Mouse (Mus musculus): ENCODE results near the gene Lamc1. TPM values are rescaled to one million over a fixed set of nuclear protein-coding genes. Genes with fewer than 3 reads are reported as not detected.
A peak's percentile ranks its signal among the peaks of the same experiment; 100 is the strongest.

The Lamc1 gene
- polyA plus RNA-seq, 1 experiment from 2014 or later = 126 TPM

GRCm38 (mm10) chr1:153267730-153268129 is 64.9 kb downstream of the Lamc1 start:
- H3K27ac ChIP-seq (ENCODE audit: low read length) = peak overlapping the region; percentile 95
- no peaks in the 10 kb centered on the region for H3K36me3 ChIP-seq (ENCODE audit: control insufficient read depth, insufficient read depth, low read length)
- no peak overlapping the region for H3K9ac ChIP-seq (ENCODE audit: low read length)
- ATAC-seq (ENCODE audit: low read depth) = no peak
- H3K9me3 ChIP-seq (ENCODE audit: control insufficient read depth, low read length) = no peaks in the 10 kb centered on the region
- H3K4me3 ChIP-seq (ENCODE audit: low read length) = no peak overlapping the region
- H3K4me1 ChIP-seq (replicated peaks; ENCODE audit: control insufficient read depth, insufficient read depth, low read length) = peaks cover 66% of the 10 kb centered on the region
- H3K4me2 ChIP-seq (ENCODE audit: low read depth, low read length) = no peak overlapping the region
- H3K27me3 ChIP-seq (ENCODE audit: control insufficient read depth, insufficient read depth, low read depth, low read length) = no peaks in the 10 kb centered on the region
- 69% methylated on average over 7 of the region's 7 CpGs for WGBS

GRCm38 (mm10) chr1:153266891-153267290 is 65.7 kb downstream of the Lamc1 start:
- ATAC-seq (ENCODE audit: low read depth) = no peak
- Histone ChIP-seq H3K27me3 (ENCODE audit: control insufficient read depth, insufficient read depth, low read depth, low read length) (no peaks in the 10 kb centered on the region), H3K36me3 (ENCODE audit: control insufficient read depth, insufficient read depth, low read length) (peaks cover 3% of the 10 kb centered on the region; the same call in 1 of the 2 replicates), H3K9ac (ENCODE audit: low read length) (no peak overlapping the region), H3K27ac (ENCODE audit: low read length) (peak overlapping the region; percentile 95), H3K4me3 (ENCODE audit: low read length) (no peak overlapping the region), H3K4me1 (replicated peaks; ENCODE audit: control insufficient read depth, insufficient read depth, low read length) (peaks cover 67% of the 10 kb centered on the region), H3K9me3 (ENCODE audit: control insufficient read depth, low read length) (no peaks in the 10 kb centered on the region), H3K4me2 (ENCODE audit: low read depth, low read length) (no peak overlapping the region)
- 18% methylated on average over 5 of the region's 5 CpGs for WGBS

GRCm38 (mm10) chr1:153265579-153265978 is 67.0 kb downstream of the Lamc1 start:
- H3K4me3 ChIP-seq (ENCODE audit: low read length) = no peak overlapping the region
- peak overlapping the region; percentile 95 for H3K27ac ChIP-seq (ENCODE audit: low read length)
- H3K9me3 ChIP-seq (ENCODE audit: control insufficient read depth, low read length) = no peaks in the 10 kb centered on the region
- WGBS = 32% methylated on average over 7 of the region's 7 CpGs
- H3K36me3 ChIP-seq (ENCODE audit: control insufficient read depth, insufficient read depth, low read length) = peaks cover 7% of the 10 kb centered on the region
- H3K9ac ChIP-seq (ENCODE audit: low read length) = peak overlapping the region; percentile 31; the same call in 1 of the 2 replicates
- peaks cover 67% of the 10 kb centered on the region for H3K4me1 ChIP-seq (replicated peaks; ENCODE audit: control insufficient read depth, insufficient read depth, low read length)
- H3K27me3 ChIP-seq (ENCODE audit: control insufficient read depth, insufficient read depth, low read depth, low read length) = no peaks in the 10 kb centered on the region
- peak; percentile 71 for ATAC-seq (ENCODE audit: low read depth)
- no peak overlapping the region for H3K4me2 ChIP-seq (ENCODE audit: low read depth, low read length)

GRCm38 (mm10) chr1:153265066-153265465 is 67.5 kb downstream of the Lamc1 start:
- ATAC-seq (ENCODE audit: low read depth) = peak; percentile 76

DNA sequence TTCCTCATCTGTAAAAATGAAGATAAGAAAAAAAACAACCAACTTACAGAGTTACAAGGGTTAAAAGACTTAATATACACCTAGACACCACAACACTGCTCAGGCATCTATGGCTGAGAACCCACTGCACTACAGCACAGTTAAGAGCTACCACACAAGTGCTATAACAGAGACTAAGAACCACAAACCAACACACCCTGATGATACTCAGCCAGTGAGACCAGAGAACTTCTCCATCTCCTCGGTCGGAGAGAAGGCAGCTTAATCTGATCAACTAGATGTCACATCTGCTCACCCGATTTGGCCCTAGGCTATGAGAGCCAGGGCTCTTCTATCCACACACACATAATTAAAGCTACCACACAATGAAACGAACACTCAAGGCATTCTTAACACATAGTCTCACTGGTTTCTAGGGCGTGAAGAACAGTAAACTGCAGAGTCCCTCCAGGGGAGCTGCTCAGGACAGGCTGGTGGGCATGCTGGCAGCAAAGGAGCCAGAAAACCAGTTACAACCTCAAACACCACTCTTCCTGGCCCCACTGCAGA is 72.8 kb downstream of the Lamc1 start:
- WGBS = 52% methylated on average over 5 of the region's 5 CpGs
- H3K4me3 ChIP-seq (ENCODE audit: low read length) = no peak overlapping the region
- H3K9me3 ChIP-seq (ENCODE audit: control insufficient read depth, low read length) = no peaks in the 10 kb centered on the region
- H3K27me3 ChIP-seq (ENCODE audit: control insufficient read depth, insufficient read depth, low read depth, low read length) = no peaks in the 10 kb centered on the region
- H3K9ac ChIP-seq (ENCODE audit: low read length) = peak overlapping the region; percentile 28; the same call in 1 of the 2 replicates
- H3K4me2 ChIP-seq (ENCODE audit: low read depth, low read length) = no peak overlapping the region
- H3K4me1 ChIP-seq (replicated peaks; ENCODE audit: control insufficient read depth, insufficient read depth, low read length) = peaks cover 33% of the 10 kb centered on the region
- ATAC-seq (ENCODE audit: low read depth) = peak; percentile 39; the same call in 1 of the 2 replicates
- H3K27ac ChIP-seq (ENCODE audit: low read length) = no peak overlapping the region; the same call in 1 of the 2 replicates
- peaks cover 15% of the 10 kb centered on the region for H3K36me3 ChIP-seq (ENCODE audit: control insufficient read depth, insufficient read depth, low read length)

More at GRCm38 (mm10) chr1:153265066-153265465, 67.5 kb downstream of the Lamc1 start:
- peak overlapping the region; percentile 95 for H3K27ac ChIP-seq (ENCODE audit: low read length)
- 5% methylated on average over 7 of the region's 7 CpGs for WGBS
- no peaks in the 10 kb centered on the region for H3K27me3 ChIP-seq (ENCODE audit: control insufficient read depth, insufficient read depth, low read depth, low read length)
- H3K4me1 ChIP-seq (replicated peaks; ENCODE audit: control insufficient read depth, insufficient read depth, low read length) = peaks cover 72% of the 10 kb centered on the region
- no peak overlapping the region for H3K4me3 ChIP-seq (ENCODE audit: low read length)
- H3K9ac ChIP-seq (ENCODE audit: low read length) = peak overlapping the region; percentile 49; the same call in 1 of the 2 replicates
- peaks cover 7% of the 10 kb centered on the region for H3K36me3 ChIP-seq (ENCODE audit: control insufficient read depth, insufficient read depth, low read length)
- no peaks in the 10 kb centered on the region for H3K9me3 ChIP-seq (ENCODE audit: control insufficient read depth, low read length)
- H3K4me2 ChIP-seq (ENCODE audit: low read depth, low read length) = peak overlapping the region; percentile 30; the same call in 1 of the 2 replicates

DNA sequence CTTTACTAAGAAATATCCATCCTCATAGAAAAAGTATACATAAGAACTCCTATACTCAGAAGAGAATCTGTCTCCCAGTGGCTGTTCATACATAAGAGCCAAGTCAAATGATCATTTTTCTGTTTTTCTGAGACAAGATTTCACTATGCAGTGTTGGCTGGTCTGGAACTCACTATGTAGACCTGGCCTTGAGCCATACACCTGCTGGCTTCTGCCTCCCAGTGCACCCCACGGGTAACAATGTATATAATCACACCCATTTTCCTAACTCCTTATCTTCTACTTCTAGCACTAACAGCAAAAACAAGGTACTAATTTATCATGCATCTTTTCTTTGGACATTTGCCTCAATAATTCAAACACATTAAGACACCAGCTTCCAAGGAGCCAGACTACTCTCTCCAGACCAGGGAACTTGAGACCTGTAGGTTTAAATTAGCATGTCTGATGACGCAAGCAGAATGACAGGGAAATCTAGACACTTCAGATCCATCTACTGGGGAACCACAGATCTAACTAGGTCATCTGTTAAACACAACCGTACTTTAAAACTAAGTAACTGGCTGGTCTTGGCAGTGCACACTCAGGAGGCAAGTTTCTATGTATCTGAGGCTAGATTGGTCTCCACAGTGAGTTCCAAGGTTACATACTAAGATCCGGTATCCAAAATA is 79.9 kb downstream of the Lamc1 start:
- 64% methylated on average over 4 of the region's 4 CpGs for WGBS
- no peak overlapping the region; the same call in 1 of the 2 replicates for H3K27ac ChIP-seq (ENCODE audit: low read length)

GRCm38 (mm10) chr1:153251590-153252206 is 80.9 kb downstream of the Lamc1 start:
- Histone ChIP-seq H3K9ac (ENCODE audit: low read length) (no peak overlapping the region), H3K4me2 (ENCODE audit: low read depth, low read length) (no peak overlapping the region), H3K27me3 (ENCODE audit: control insufficient read depth, insufficient read depth, low read depth, low read length) (no peaks in the 10 kb centered on the region), H3K4me1 (replicated peaks; ENCODE audit: control insufficient read depth, insufficient read depth, low read length) (peaks cover 6% of the 10 kb centered on the region; the same call in 1 of the 2 replicates), H3K36me3 (ENCODE audit: control insufficient read depth, insufficient read depth, low read length) (peaks cover 51% of the 10 kb centered on the region), H3K4me3 (ENCODE audit: low read length) (no peak overlapping the region), H3K27ac (ENCODE audit: low read length) (peak overlapping the region; percentile 72), H3K9me3 (ENCODE audit: control insufficient read depth, low read length) (no peaks in the 10 kb centered on the region)
- WGBS = 53% methylated on average over 12 of the region's 12 CpGs
- peak; percentile 84 for ATAC-seq (ENCODE audit: low read depth)

More for the DNA sequence above, 79.9 kb downstream of the Lamc1 start:
- no peak for ATAC-seq (ENCODE audit: low read depth)
- H3K9ac ChIP-seq (ENCODE audit: low read length) = no peak overlapping the region
- no peak overlapping the region for H3K4me2 ChIP-seq (ENCODE audit: low read depth, low read length)
- no peaks in the 10 kb centered on the region for H3K9me3 ChIP-seq (ENCODE audit: control insufficient read depth, low read length)
- H3K36me3 ChIP-seq (ENCODE audit: control insufficient read depth, insufficient read depth, low read length) = peaks cover 47% of the 10 kb centered on the region
- peaks cover 6% of the 10 kb centered on the region; the same call in 1 of the 2 replicates for H3K4me1 ChIP-seq (replicated peaks; ENCODE audit: control insufficient read depth, insufficient read depth, low read length)
- no peaks in the 10 kb centered on the region for H3K27me3 ChIP-seq (ENCODE audit: control insufficient read depth, insufficient read depth, low read depth, low read length)
- H3K4me3 ChIP-seq (ENCODE audit: low read length) = no peak overlapping the region

GRCm38 (mm10) chr1:153241346-153241745 is 91.2 kb downstream of the Lamc1 start:
- WGBS = 58% methylated on average over 7 of the region's 7 CpGs
- H3K4me3 ChIP-seq (ENCODE audit: low read length) = no peak overlapping the region
- no peaks in the 10 kb centered on the region for H3K9me3 ChIP-seq (ENCODE audit: control insufficient read depth, low read length)
- H3K36me3 ChIP-seq (ENCODE audit: control insufficient read depth, insufficient read depth, low read length) = peaks cover 56% of the 10 kb centered on the region
- no peaks in the 10 kb centered on the region for H3K27me3 ChIP-seq (ENCODE audit: control insufficient read depth, insufficient read depth, low read depth, low read length)
- ATAC-seq (ENCODE audit: low read depth) = peak; percentile 55
- peak overlapping the region; percentile 68 for H3K27ac ChIP-seq (ENCODE audit: low read length)
- H3K9ac ChIP-seq (ENCODE audit: low read length) = no peak overlapping the region
- H3K4me1 ChIP-seq (replicated peaks; ENCODE audit: control insufficient read depth, insufficient read depth, low read length) = peaks cover 9% of the 10 kb centered on the region
- no peak overlapping the region for H3K4me2 ChIP-seq (ENCODE audit: low read depth, low read length)

- Histone ChIP-seq H3K4me3 (ENCODE audit: low read length) (no peak overlapping the region), H3K9ac (ENCODE audit: low read length) (no peak overlapping the region), H3K9me3 (ENCODE audit: control insufficient read depth, low read length) (no peaks in the 10 kb centered on the region), H3K36me3 (ENCODE audit: control insufficient read depth, insufficient read depth, low read length) (peaks cover 48% of the 10 kb centered on the region), H3K27me3 (ENCODE audit: control insufficient read depth, insufficient read depth, low read depth, low read length) (no peaks in the 10 kb centered on the region), H3K27ac (ENCODE audit: low read length) (peak overlapping the region; percentile 60; the same call in 1 of the 2 replicates), H3K4me2 (ENCODE audit: low read depth, low read length) (no peak overlapping the region), H3K4me1 (replicated peaks; ENCODE audit: control insufficient read depth, insufficient read depth, low read length) (peaks cover 11% of the 10 kb centered on the region; the same call in 1 of the 2 replicates)
- ATAC-seq (ENCODE audit: low read depth) = peak; percentile 41; the same call in 1 of the 2 replicates
- WGBS = 51% methylated on average over 4 of the region's 4 CpGs
These were observed 97.0 kb downstream of the Lamc1 start for GRCm38 (mm10) chr1:153235576-153235975.

Data from lung, embryonic 16.5 days (tissue).